Mouse (Mus musculus) MEL (cell line): ENCODE data around the gene Hrh2. TPM values are rescaled to one million over a fixed set of nuclear protein-coding genes. Genes with fewer than 3 reads are reported as not detected.

Experiments
- DNase-seq: peaks from one replicate; pipeline ENCODE4 v3.0.0; 2011; ENCODE audit warnings: low read depth, low spot score
- H3K27ac ChIP-seq: 2 replicates; pipeline ENCODE4 v1.5.1; 2012; ENCODE audit warnings: low read depth, mild to moderate bottlenecking, control low read depth, low read length, moderate library complexity; ENCODE audit not compliant: control insufficient read depth
- H3K27me3 ChIP-seq, 2 experiments: fragments of 150-350 bp in 1 of 2; sonication (generic) in 1 of 2; 2 replicates each; pipeline ENCODE4 v1.6.1; 2012; ENCODE audit warnings: low read length in 2 of 2, mild to moderate bottlenecking in 2 of 2, improper control_type of control experiment in 1 of 2, moderate library complexity in 1 of 2; ENCODE audit not compliant: insufficient read depth in 2 of 2, control insufficient read depth in 1 of 2
- H3K36me3 ChIP-seq, 2 experiments: 2 replicates each; pipeline ENCODE4 v1.6.1; 2012 to 2014; ENCODE audit warnings: low read length in 2 of 2, improper control_type of control experiment in 1 of 2, inconsistent platforms in 1 of 2, mild to moderate bottlenecking in 1 of 2; ENCODE audit not compliant: insufficient read depth in 2 of 2, control insufficient read depth in 1 of 2
- H3K4me1 ChIP-seq, 2 experiments: fragments of 150-350 bp in 1 of 2; sonication (generic) in 1 of 2; 2 replicates each; pipeline ENCODE4 v1.6.1; 2012; ENCODE audit warnings: low read length in 2 of 2, improper control_type of control experiment in 1 of 2, mild to moderate bottlenecking in 1 of 2; ENCODE audit not compliant: insufficient read depth in 2 of 2, control insufficient read depth in 1 of 2
- H3K4me3 ChIP-seq, 2 experiments: fragments of 150-350 bp in 1 of 2; sonication (generic) in 1 of 2; 2 replicates each; pipeline ENCODE4 v1.5.1; 2012; ENCODE audit warnings: low read depth in 2 of 2, low read length in 2 of 2, mild to moderate bottlenecking in 2 of 2, moderate library complexity in 2 of 2, control low read depth in 1 of 2, improper control_type of control experiment in 1 of 2; ENCODE audit not compliant: control insufficient read depth in 1 of 2, insufficient read depth in 1 of 2
- H3K79me2 ChIP-seq: 2 replicates; pipeline ENCODE4 v1.6.1; 2012; ENCODE audit warnings: mild to moderate bottlenecking, low read length, moderate library complexity; ENCODE audit not compliant: control insufficient read depth, poor library complexity, insufficient read depth
- H3K9ac ChIP-seq: 2 replicates; pipeline ENCODE4 v1.6.1; 2012; ENCODE audit warnings: low read depth, mild to moderate bottlenecking, control low read depth, low read length, moderate library complexity; ENCODE audit not compliant: control insufficient read depth, poor library complexity, severe bottlenecking
- H3K9me3 ChIP-seq: fragments of 150-350 bp; sonication (generic); replicated peaks from 2 replicates; pipeline ENCODE4 v1.6.1; 2012; ENCODE audit warnings: mild to moderate bottlenecking, low read length, improper control_type of control experiment, moderate library complexity; ENCODE audit not compliant: insufficient read depth
- BHLHE40 ChIP-seq: IDR thresholded peaks from 2 replicates; pipeline ENCODE4 v1.6.1; 2012; ENCODE audit warnings: low read depth, mild to moderate bottlenecking, inconsistent platforms, low read length, improper control_type of control experiment, borderline replicate concordance
- CHD1 ChIP-seq: IDR thresholded peaks from 2 replicates; pipeline ENCODE4 v1.6.1; 2012; ENCODE audit warnings: low read depth, mild to moderate bottlenecking, inconsistent platforms, low read length, improper control_type of control experiment
- CHD2 ChIP-seq: IDR thresholded peaks from 2 replicates; pipeline ENCODE4 v1.6.1; 2011; ENCODE audit warnings: low read length, improper control_type of control experiment
- CTCF ChIP-seq, 3 experiments: IDR thresholded peaks in 2 of 3; conservative IDR thresholded peaks in 1 of 3; 2 replicates each; pipeline ENCODE4 v1.5.1; 2011 to 2012; ENCODE audit warnings: low read length in 3 of 3, low read depth in 2 of 3, mild to moderate bottlenecking in 2 of 3, improper control_type of control experiment in 1 of 3, inconsistent platforms in 1 of 3, mixed read lengths in 1 of 3, moderate library complexity in 1 of 3; ENCODE audit not compliant: control insufficient read depth in 1 of 3, insufficient read depth in 1 of 3, poor library complexity in 1 of 3, severe bottlenecking in 1 of 3
- EP300 ChIP-seq, 2 experiments: IDR thresholded peaks; 2 replicates each; pipeline ENCODE4 v1.6.1; 2011; ENCODE audit warnings: improper control_type of control experiment in 2 of 2, low read length in 2 of 2, low read depth in 1 of 2, mild to moderate bottlenecking in 1 of 2
- GABPA ChIP-seq: IDR thresholded peaks from 2 replicates; pipeline ENCODE4 v1.6.1; 2012; ENCODE audit warnings: low read depth, mild to moderate bottlenecking, inconsistent platforms, low read length, improper control_type of control experiment, moderate library complexity
- GATA1 ChIP-seq: IDR thresholded peaks from 2 replicates; pipeline ENCODE4 v1.6.1; 2011; ENCODE audit warnings: low read depth, low read length, improper control_type of control experiment
- KAT2A ChIP-seq: conservative IDR thresholded peaks from 2 replicates; pipeline ENCODE4 v1.6.1; 2012; ENCODE audit warnings: low read depth, low read length, improper control_type of control experiment, inconsistent platforms
- MAFK ChIP-seq: IDR thresholded peaks from 2 replicates; pipeline ENCODE4 v1.6.1; 2011; ENCODE audit warnings: low read depth, mild to moderate bottlenecking, low read length, improper control_type of control experiment, borderline replicate concordance
- MAZ ChIP-seq: IDR thresholded peaks from 2 replicates; pipeline ENCODE4 v1.6.1; 2012; ENCODE audit warnings: low read depth, mild to moderate bottlenecking, inconsistent platforms, low read length, improper control_type of control experiment
- MYB ChIP-seq: IDR thresholded peaks from 2 replicates; pipeline ENCODE4 v1.6.1; 2011; ENCODE audit warnings: mild to moderate bottlenecking, low read depth, low read length, improper control_type of control experiment
- MYC ChIP-seq: IDR thresholded peaks from 2 replicates; pipeline ENCODE4 v1.6.1; 2011; ENCODE audit warnings: low read depth, mild to moderate bottlenecking, low read length, improper control_type of control experiment, moderate library complexity
- NRF1 ChIP-seq: IDR thresholded peaks from 2 replicates; pipeline ENCODE4 v1.6.1; 2014; ENCODE audit warnings: low read depth, mild to moderate bottlenecking, inconsistent platforms, low read length, improper control_type of control experiment, moderate library complexity; ENCODE audit not compliant: poor library complexity, insufficient read depth, severe bottlenecking
- POLR2AphosphoS2 ChIP-seq: IDR thresholded peaks from 2 replicates; pipeline ENCODE4 v1.6.1; 2011; ENCODE audit warnings: low read length, improper control_type of control experiment
- POLR2AphosphoS5 ChIP-seq: IDR thresholded peaks from 2 replicates; pipeline ENCODE4 v1.6.1; 2012; ENCODE audit warnings: low read depth, borderline replicate concordance, mild to moderate bottlenecking, inconsistent platforms, low read length, moderate library complexity, mixed read lengths
- RAD21 ChIP-seq: IDR thresholded peaks from 2 replicates; pipeline ENCODE4 v1.6.1; 2011; ENCODE audit warnings: mild to moderate bottlenecking, low read depth, low read length, improper control_type of control experiment
- RCOR1 ChIP-seq: IDR thresholded peaks from 2 replicates; pipeline ENCODE4 v1.6.1; 2012; ENCODE audit warnings: low read depth, mild to moderate bottlenecking, inconsistent platforms, low read length, improper control_type of control experiment
- SMC3 ChIP-seq: IDR thresholded peaks from 2 replicates; pipeline ENCODE4 v1.6.1; 2011; ENCODE audit warnings: low read depth, low read length, improper control_type of control experiment
- TBP ChIP-seq: IDR thresholded peaks from 2 replicates; pipeline ENCODE4 v1.8.0; 2011; ENCODE audit warnings: low read depth, low read length, improper control_type of control experiment
- TCF12 ChIP-seq: IDR thresholded peaks from 2 replicates; pipeline ENCODE4 v1.6.1; 2014; ENCODE audit warnings: low read depth, mild to moderate bottlenecking, inconsistent platforms, low read length, improper control_type of control experiment, moderate library complexity
- USF1 ChIP-seq: IDR thresholded peaks from 2 replicates; pipeline ENCODE4 v1.6.1; 2014; ENCODE audit warnings: low read depth, mild to moderate bottlenecking, inconsistent platforms, low read length, improper control_type of control experiment, moderate library complexity
- ZC3H11A ChIP-seq: IDR thresholded peaks from 2 replicates; pipeline ENCODE4 v1.6.1; 2012; ENCODE audit warnings: low read depth, mild to moderate bottlenecking, inconsistent platforms, low read length, improper control_type of control experiment
- ZKSCAN1 ChIP-seq: IDR thresholded peaks from 2 replicates; pipeline ENCODE4 v1.6.1; 2012; ENCODE audit warnings: low read depth, mild to moderate bottlenecking, inconsistent platforms, low read length, improper control_type of control experiment, moderate library complexity
- ZMIZ1 ChIP-seq: IDR thresholded peaks from 2 replicates; pipeline ENCODE4 v1.6.1; 2012; ENCODE audit warnings: low read depth, mild to moderate bottlenecking, inconsistent platforms, low read length, improper control_type of control experiment, moderate library complexity
- polyA plus RNA-seq, 2 experiments: library from polyadenylated mRNA; stranded (reverse) in 1 of 2; unstranded in 1 of 2; fragments of >175 nt in 1 of 2; fragments of >200 nt in 1 of 2; gene quantifications; 2 replicates each; pipeline versions ENCODE4 v1.2.1 to v1.2.4; 2012; ENCODE audit warnings: low replicate concordance in 2 of 2, low read depth in 1 of 2; ENCODE audit not compliant: insufficient read length in 2 of 2, insufficient read depth in 1 of 2, missing spikeins in 1 of 2
- total RNA-seq: library from RNA; depleted of rRNA; stranded (reverse); fragments of 300-350 nt; gene quantifications from 2 replicates; pipeline ENCODE4 v1.2.3, GENCODE M21; 2012

The Hrh2 gene
- total and polyA plus RNA-seq, 3 experiments = 0.07 TPM; not detected in 2

DNA sequence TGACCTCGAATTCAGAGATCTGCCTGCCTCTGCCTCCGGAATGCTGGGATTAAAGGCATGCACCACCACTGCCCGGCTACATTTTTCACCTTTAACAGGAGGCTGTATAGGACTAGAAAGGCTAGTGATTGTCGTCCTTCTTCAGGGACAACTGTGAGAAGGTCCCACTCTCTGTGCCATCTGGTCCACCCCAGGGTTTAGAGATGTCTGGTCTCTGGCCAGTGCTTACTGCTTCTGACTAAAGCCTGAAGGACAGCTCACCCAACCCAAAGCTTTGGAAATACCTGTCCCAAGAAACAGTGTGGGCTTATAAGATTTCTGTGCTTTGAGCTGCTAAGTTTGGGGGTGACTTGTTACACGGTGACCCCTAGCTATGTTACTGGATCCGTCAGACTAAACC, 21.6 kb upstream of the Hrh2 start:
- H3K79me2 ChIP-seq = no peaks in the 10 kb centered on the region
- no peak overlapping the region for H3K4me3 ChIP-seq
- no peaks in the 10 kb centered on the region for H3K9me3 ChIP-seq
- H3K27me3 ChIP-seq = no peaks in the 10 kb centered on the region; a peak in 1 of 4 replicates
- H3K4me1 ChIP-seq = peaks cover 5 to 9% of the 10 kb centered on the region in 2 experiments; a peak in 3 of 4 replicates
- H3K36me3 ChIP-seq = peaks cover 0 to 6% of the 10 kb centered on the region in 2 experiments; a peak in 2 of 4 replicates
- TF ChIP-seq GABPA (no peak), POLR2AphosphoS5 (no peak), NRF1 (no peak), TCF12 (no peak), BHLHE40 (no peak), TBP (no peak), KAT2A (no peak), MYB (no peak), RAD21 (no peak), MAZ (no peak), EP300 (IDR thresholded peaks at IDR 0.05; ENCODE audit: low read depth in 1 of 2, low read length in 2 of 2) (no peak), ZKSCAN1 (no peak)
- no peak overlapping the region for H3K9ac ChIP-seq
- no peak overlapping the region for H3K27ac ChIP-seq
- DNase-seq = no peak

DNA sequence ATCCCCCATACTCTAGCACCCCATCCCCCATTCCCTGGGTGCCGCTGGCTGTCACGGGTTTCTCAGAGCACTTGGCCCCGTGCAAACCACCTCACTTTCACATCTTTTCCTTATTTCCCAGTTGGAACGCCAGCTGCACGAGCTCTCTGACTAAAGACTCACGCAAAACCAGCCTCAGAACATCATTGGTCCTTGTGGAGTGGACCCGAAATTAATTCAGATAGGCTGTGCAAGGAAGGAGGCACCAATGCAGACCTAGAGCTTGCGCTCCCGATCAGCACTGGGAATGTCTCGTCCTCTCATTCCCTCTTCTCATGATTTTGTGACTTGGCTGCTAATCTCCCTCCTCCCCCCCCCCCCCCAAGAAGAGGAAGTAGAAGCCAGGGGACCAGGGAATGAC, 20.6 kb upstream of the Hrh2 start:
- peaks cover 5 to 14% of the 10 kb centered on the region in 2 experiments; a peak in 3 of 4 replicates for H3K4me1 ChIP-seq
- DNase-seq = no peak
- no peaks in the 10 kb centered on the region for H3K27me3 ChIP-seq
- no peak overlapping the region for H3K4me3 ChIP-seq
- no peaks in the 10 kb centered on the region for H3K9me3 ChIP-seq
- TF ChIP-seq USF1 = no peak
- no peak for TF ChIP-seq CTCF (IDR thresholded peaks at IDR 0.05 in 2 of 3, conservative IDR thresholded peaks at IDR 0.05 in 1 of 3; ENCODE audit: control insufficient read depth in 1 of 3, insufficient read depth in 1 of 3, low read depth in 2 of 3, low read length in 3 of 3, poor library complexity in 1 of 3, severe bottlenecking in 1 of 3)
- no peak for TF ChIP-seq ZMIZ1
- TF ChIP-seq EP300 (IDR thresholded peaks at IDR 0.05; ENCODE audit: low read depth in 1 of 2, low read length in 2 of 2) = no peak
- no peak for TF ChIP-seq RCOR1
- TF ChIP-seq MAFK = no peak
- no peak for TF ChIP-seq TCF12
- no peak for TF ChIP-seq POLR2AphosphoS2
- TF ChIP-seq GATA1 = no peak
- no peak for TF ChIP-seq CHD2
- TF ChIP-seq GABPA = no peak
- TF ChIP-seq ZC3H11A = no peak
- no peak for TF ChIP-seq CHD1
- TF ChIP-seq MYC = no peak
- no peak for TF ChIP-seq SMC3
- H3K36me3 ChIP-seq = peaks cover 0 to 9% of the 10 kb centered on the region in 2 experiments; a peak in 2 of 4 replicates
- H3K27ac ChIP-seq = no peak overlapping the region
- no peak overlapping the region for H3K9ac ChIP-seq
- H3K79me2 ChIP-seq = no peaks in the 10 kb centered on the region
